Mouse (Mus musculus): Measurements from ENCODE around the gene Zic2. TPM values are rescaled to one million over a fixed set of nuclear protein-coding genes. Genes with fewer than 3 reads are reported as not detected.
"Not testable (repeated sequence)": the region's sequence is repeated elsewhere in the genome, so short reads cannot be mapped to it uniquely, and the experiment has no call there.

Gene Zic2
- polyA plus RNA-seq, 1 experiment, result not detected

- TF ChIP-seq POLR2A (IDR thresholded peaks at IDR 0.05; ENCODE audit: low read depth, low read length), result no peak
- no peak for TF ChIP-seq CTCF (IDR thresholded peaks at IDR 0.05; ENCODE audit: extremely low read depth, insufficient read depth, insufficient read length, insufficient replicate concordance)
- no peak overlapping the region for H3K27ac ChIP-seq (ENCODE audit: insufficient read depth, low read length)
- 41% methylated on average over 12 of the region's 12 CpGs for WGBS
- peaks cover 26% of the 10 kb centered on the region for H3K27me3 ChIP-seq (ENCODE audit: control insufficient read depth, insufficient read depth, low read length)
- H3K4me3 ChIP-seq (ENCODE audit: extremely low read depth, insufficient read depth, insufficient read length), result no peak overlapping the region
- DNase-seq (ENCODE audit: low read depth in 1 of 2, low spot score in 2 of 2), result no peak
- no peaks in the 10 kb centered on the region for H3K4me1 ChIP-seq (ENCODE audit: control insufficient read depth, insufficient read depth, insufficient read length)
- no peaks in the 10 kb centered on the region for H3K36me3 ChIP-seq (ENCODE audit: control insufficient read depth, insufficient read depth, low read length)
Observed at GRCm38 (mm10) chr14:122453996-122454738, 21.1 kb upstream of the Zic2 start.

- no peak overlapping the region for H3K4me3 ChIP-seq (ENCODE audit: extremely low read depth, insufficient read depth, insufficient read length)
- WGBS, result 85% methylated on average over 10 of the region's 10 CpGs
- no peak overlapping the region for H3K27ac ChIP-seq (ENCODE audit: insufficient read depth, low read length)
- no peaks in the 10 kb centered on the region for H3K4me1 ChIP-seq (ENCODE audit: control insufficient read depth, insufficient read depth, insufficient read length)
- no peak for DNase-seq (ENCODE audit: low read depth in 1 of 2, low spot score in 2 of 2)
- H3K27me3 ChIP-seq (ENCODE audit: control insufficient read depth, insufficient read depth, low read length), result peaks cover 24% of the 10 kb centered on the region
- H3K36me3 ChIP-seq (ENCODE audit: control insufficient read depth, insufficient read depth, low read length), result no peaks in the 10 kb centered on the region
- TF ChIP-seq CTCF (IDR thresholded peaks at IDR 0.05; ENCODE audit: extremely low read depth, insufficient read depth, insufficient read length, insufficient replicate concordance), result no peak
- no peak for TF ChIP-seq POLR2A (IDR thresholded peaks at IDR 0.05; ENCODE audit: low read depth, low read length)
Observed at GRCm38 (mm10) chr14:122454901-122455561, 20.2 kb upstream of the Zic2 start.

GRCm38 (mm10) chr14:122455562-122455958 is 19.7 kb upstream of the Zic2 start:
- no peaks in the 10 kb centered on the region for H3K36me3 ChIP-seq (ENCODE audit: control insufficient read depth, insufficient read depth, low read length)
- TF ChIP-seq POLR2A (IDR thresholded peaks at IDR 0.05; ENCODE audit: low read depth, low read length) (no peak), CTCF (IDR thresholded peaks at IDR 0.05; ENCODE audit: extremely low read depth, insufficient read depth, insufficient read length, insufficient replicate concordance) (no peak)
- no peak for DNase-seq (ENCODE audit: low read depth in 1 of 2, low spot score in 2 of 2)
- H3K27me3 ChIP-seq (ENCODE audit: control insufficient read depth, insufficient read depth, low read length), result peaks cover 19% of the 10 kb centered on the region
- WGBS, result 87% methylated on average over 4 of the region's 4 CpGs
- no peak overlapping the region for H3K4me3 ChIP-seq (ENCODE audit: extremely low read depth, insufficient read depth, insufficient read length)
- no peaks in the 10 kb centered on the region for H3K4me1 ChIP-seq (ENCODE audit: control insufficient read depth, insufficient read depth, insufficient read length)
- H3K27ac ChIP-seq (ENCODE audit: insufficient read depth, low read length), result no peak overlapping the region

GRCm38 (mm10) chr14:122459332-122459731 is 15.9 kb upstream of the Zic2 start:
- not testable (repeated sequence) for DNase-seq (ENCODE audit: low read depth in 1 of 2, low spot score in 2 of 2); H3K36me3 ChIP-seq (ENCODE audit: control insufficient read depth, insufficient read depth, low read length); H3K4me1 ChIP-seq (ENCODE audit: control insufficient read depth, insufficient read depth, insufficient read length); H3K4me3 ChIP-seq (ENCODE audit: extremely low read depth, insufficient read depth, insufficient read length); H3K27ac ChIP-seq (ENCODE audit: insufficient read depth, low read length)
- H3K27me3 ChIP-seq (ENCODE audit: control insufficient read depth, insufficient read depth, low read length), result peaks cover 19% of the 10 kb centered on the region
- WGBS, result 89% methylated on average over 9 of the region's 12 CpGs

GRCm38 (mm10) chr14:122459776-122460175 is 15.5 kb upstream of the Zic2 start:
- no peak overlapping the region for H3K27ac ChIP-seq (ENCODE audit: insufficient read depth, low read length)
- WGBS, result 92% methylated on average over 1 of the region's 1 CpGs
- no peak overlapping the region for H3K4me3 ChIP-seq (ENCODE audit: extremely low read depth, insufficient read depth, insufficient read length)
- no peak for DNase-seq (ENCODE audit: low read depth in 1 of 2, low spot score in 2 of 2)
- no peaks in the 10 kb centered on the region for H3K36me3 ChIP-seq (ENCODE audit: control insufficient read depth, insufficient read depth, low read length)
- TF ChIP-seq CTCF (IDR thresholded peaks at IDR 0.05; ENCODE audit: extremely low read depth, insufficient read depth, insufficient read length, insufficient replicate concordance) (no peak), POLR2A (IDR thresholded peaks at IDR 0.05; ENCODE audit: low read depth, low read length) (no peak)
- H3K4me1 ChIP-seq (ENCODE audit: control insufficient read depth, insufficient read depth, insufficient read length), result peaks cover 8% of the 10 kb centered on the region
- H3K27me3 ChIP-seq (ENCODE audit: control insufficient read depth, insufficient read depth, low read length), result peaks cover 22% of the 10 kb centered on the region

GRCm38 (mm10) chr14:122460226-122460625 is 15.0 kb upstream of the Zic2 start:
- no peak overlapping the region for H3K27ac ChIP-seq (ENCODE audit: insufficient read depth, low read length)
- H3K36me3 ChIP-seq (ENCODE audit: control insufficient read depth, insufficient read depth, low read length), result no peaks in the 10 kb centered on the region
- DNase-seq (ENCODE audit: low read depth in 1 of 2, low spot score in 2 of 2), result no peak
- peaks cover 12% of the 10 kb centered on the region for H3K4me1 ChIP-seq (ENCODE audit: control insufficient read depth, insufficient read depth, insufficient read length)
- 82% methylated on average over 5 of the region's 5 CpGs for WGBS
- H3K4me3 ChIP-seq (ENCODE audit: extremely low read depth, insufficient read depth, insufficient read length), result no peak overlapping the region
- H3K27me3 ChIP-seq (ENCODE audit: control insufficient read depth, insufficient read depth, low read length), result peaks cover 27% of the 10 kb centered on the region
- TF ChIP-seq CTCF (IDR thresholded peaks at IDR 0.05; ENCODE audit: extremely low read depth, insufficient read depth, insufficient read length, insufficient replicate concordance) (no peak), POLR2A (IDR thresholded peaks at IDR 0.05; ENCODE audit: low read depth, low read length) (no peak)

GRCm38 (mm10) chr14:122461500-122461899 is 13.7 kb upstream of the Zic2 start:
- WGBS, result 76% methylated on average over 3 of the region's 3 CpGs
- DNase-seq (ENCODE audit: low read depth in 1 of 2, low spot score in 2 of 2), result no peak
- TF ChIP-seq POLR2A (IDR thresholded peaks at IDR 0.05; ENCODE audit: low read depth, low read length) (no peak), CTCF (IDR thresholded peaks at IDR 0.05; ENCODE audit: extremely low read depth, insufficient read depth, insufficient read length, insufficient replicate concordance) (no peak)
- Histone ChIP-seq H3K4me1 (ENCODE audit: control insufficient read depth, insufficient read depth, insufficient read length) (peaks cover 12% of the 10 kb centered on the region), H3K4me3 (ENCODE audit: extremely low read depth, insufficient read depth, insufficient read length) (no peak overlapping the region), H3K27ac (ENCODE audit: insufficient read depth, low read length) (no peak overlapping the region), H3K36me3 (ENCODE audit: control insufficient read depth, insufficient read depth, low read length) (no peaks in the 10 kb centered on the region), H3K27me3 (ENCODE audit: control insufficient read depth, insufficient read depth, low read length) (peaks cover 29% of the 10 kb centered on the region)
